ENCODE assay signal across 12 mouse cellular contexts in genomic region chr16:24908926-24909325, GRCm38 (mm10).
A peak's percentile ranks its signal among the peaks of the same experiment; 100 is the strongest.
DNase-seq lines count a peak whose midpoint lies in the region; ATAC-seq and TF ChIP-seq lines count a peak whose summit lies in the region.
"Had no signal": no experiment of that assay in that cellular context is flagged by ENCODE, and none has a peak within 500 bp of the region (broad histone marks: within the 10 kb centered on the region; RNA-seq: fewer than 3 reads in every experiment).

No protein-coding gene starts in this region.

- no peaks in the 10 kb centered on the region for H3K27me3 ChIP-seq in lung, postnatal 0 days (replicated peaks; ENCODE audit: insufficient read depth, low read length)
- H3K27me3 ChIP-seq in thymus, adult 2 months (ENCODE audit: control insufficient read depth, insufficient read depth, low read length): no peaks in the 10 kb centered on the region
- no peaks in the 10 kb centered on the region for H3K27me3 ChIP-seq in midbrain, embryonic 10.5 days (ENCODE audit: low read depth, poor library complexity, severe bottlenecking)
- H3K27me3 ChIP-seq: CH12.LX; limb, embryonic 13.5 days; midbrain, embryonic 15.5 days had no signal

- no peak for TF ChIP-seq POLR2A in lung, adult 2 months (IDR thresholded peaks at IDR 0.05; ENCODE audit: borderline replicate concordance, extremely low read depth, low read depth, low read length)
- TF ChIP-seq POLR2A in thymus, adult 2 months (IDR thresholded peaks at IDR 0.05; ENCODE audit: control insufficient read depth, extremely low read depth, insufficient read depth, low read length, poor library complexity): no peak

- no peak for TF ChIP-seq EP300 in lung, postnatal 0 days (IDR thresholded peaks at IDR 0.05)

- H3K4me3 ChIP-seq in lung, postnatal 0 days (ENCODE audit: low read depth, low read length): no peak overlapping the region
- no peak overlapping the region for H3K4me3 ChIP-seq in lung, adult 2 months (replicated peaks; ENCODE audit: extremely low read depth, low read depth, low read length)
- no peak overlapping the region for H3K4me3 ChIP-seq in thymus, adult 2 months (ENCODE audit: control insufficient read depth, insufficient read depth, low read length)
- no peak overlapping the region for H3K4me3 ChIP-seq in midbrain, embryonic 10.5 days
- H3K4me3 ChIP-seq: limb, embryonic 13.5 days; midbrain, embryonic 15.5 days had no signal

- TF ChIP-seq CTCF in lung, postnatal 0 days (IDR thresholded peaks at IDR 0.05): no peak
- TF ChIP-seq CTCF in lung, adult 2 months (IDR thresholded peaks at IDR 0.05; ENCODE audit: insufficient read depth, low read length): no peak
- TF ChIP-seq CTCF in thymus, adult 2 months (IDR thresholded peaks at IDR 0.05; ENCODE audit: borderline replicate concordance, control insufficient read depth, extremely low read depth, insufficient read depth, low read length, poor library complexity): no peak

- H3K4me2 ChIP-seq in lung, postnatal 0 days (replicated peaks; ENCODE audit: low read depth, low read length): no peak overlapping the region
- H3K4me2 ChIP-seq: limb, embryonic 13.5 days; midbrain, embryonic 15.5 days had no signal

- no peaks in the 10 kb centered on the region for H3K9me3 ChIP-seq in lung, postnatal 0 days (ENCODE audit: low read length)
- no peaks in the 10 kb centered on the region for H3K9me3 ChIP-seq in midbrain, embryonic 10.5 days (replicated peaks)
- H3K9me3 ChIP-seq: limb, embryonic 13.5 days; midbrain, embryonic 15.5 days had no signal

- WGBS in lung, postnatal 0 days: 73% methylated on average over 1 of the region's 1 CpGs
- 66% methylated on average over 1 of the region's 1 CpGs for WGBS in lung, adult 2 months
- 81% methylated on average over 1 of the region's 1 CpGs for WGBS in thymus, adult 2 months
- 95% methylated on average over 1 of the region's 1 CpGs for WGBS in midbrain, embryonic 10.5 days

- H3K36me3 ChIP-seq in lung, postnatal 0 days (ENCODE audit: insufficient read depth, low read length): no peaks in the 10 kb centered on the region
- no peaks in the 10 kb centered on the region for H3K36me3 ChIP-seq in thymus, adult 2 months (ENCODE audit: control insufficient read depth, insufficient read depth, low read length)
- no peaks in the 10 kb centered on the region for H3K36me3 ChIP-seq in midbrain, embryonic 10.5 days
- H3K36me3 ChIP-seq: limb, embryonic 13.5 days; midbrain, embryonic 15.5 days had no signal

- DNase-seq in gastrocnemius, adult 18-20 months (ENCODE audit: low spot score): peak; percentile 65
- no peak for DNase-seq in gastrocnemius, postnatal 4 days (ENCODE audit: low spot score in 2 of 2)
- DNase-seq in lung, postnatal 0 days (ENCODE audit: low spot score): peak; percentile 24
- DNase-seq in lung, adult 2 months: no peak
- DNase-seq in cerebellum, adult 9-11 months: peak; percentile 69
- peak; percentile 18 for DNase-seq in lung, postnatal 14 days
- DNase-seq in thymus, adult 2 months: no peak
- DNase-seq in midbrain, embryonic 10.5 days (ENCODE audit: low spot score): no peak
- DNase-seq: kidney, postnatal 36 days had no signal

- no peak overlapping the region for H3K27ac ChIP-seq in lung, postnatal 0 days (ENCODE audit: low read length)
- H3K27ac ChIP-seq in thymus, adult 2 months (ENCODE audit: control insufficient read depth, insufficient read depth, low read length): no peak overlapping the region
- H3K27ac ChIP-seq in midbrain, embryonic 10.5 days (replicated peaks): no peak overlapping the region
- H3K27ac ChIP-seq: limb, embryonic 13.5 days; midbrain, embryonic 15.5 days had no signal

- H3K4me1 ChIP-seq in lung, postnatal 0 days (ENCODE audit: insufficient read depth, low read depth, low read length): no peaks in the 10 kb centered on the region
- H3K4me1 ChIP-seq in lung, adult 2 months (ENCODE audit: control insufficient read depth, insufficient read depth, low read length): peaks cover 6% of the 10 kb centered on the region
- peaks cover 23% of the 10 kb centered on the region for H3K4me1 ChIP-seq in thymus, adult 2 months (replicated peaks; ENCODE audit: control insufficient read depth, insufficient read depth, low read length)
- H3K4me1 ChIP-seq in midbrain, embryonic 10.5 days: no peaks in the 10 kb centered on the region
- H3K4me1 ChIP-seq: limb, embryonic 13.5 days; midbrain, embryonic 15.5 days had no signal

- ATAC-seq in lung, postnatal 0 days: no peak
- ATAC-seq: midbrain, embryonic 15.5 days had no signal

- H3K9ac ChIP-seq in lung, postnatal 0 days (replicated peaks; ENCODE audit: low read depth): no peak overlapping the region
- H3K9ac ChIP-seq: limb, embryonic 13.5 days; midbrain, embryonic 15.5 days had no signal

Comparison
In these comparisons a context has a peak if more than half of its experiments do, and no peak if none do; other contexts are left out.
1. DNase-seq: peak in gastrocnemius, adult 18-20 months (single experiment), lung, postnatal 0 days (single experiment), cerebellum, adult 9-11 months (single experiment) and lung, postnatal 14 days (single experiment); none in gastrocnemius, postnatal 4 days (0 of 2), lung, adult 2 months (single experiment), thymus, adult 2 months (single experiment) and midbrain, embryonic 10.5 days (single experiment).